Mouse (Mus musculus) right cerebral cortex, postnatal 36 days (tissue): ENCODE data around the gene Cotl1.

Source experiments
- DNase-seq, 2 experiments: peaks; one replicate each; pipeline ENCODE4 v3.0.0; 2022; ENCODE audit warnings: low spot score in 2 of 2, mixed read lengths in 1 of 2

The Cotl1 gene

GRCm38 (mm10) chr8:119817446-119817845 is 22.9 kb downstream of the Cotl1 start:
- no peak for DNase-seq

GRCm38 (mm10) chr8:119816219-119816618 is 24.1 kb downstream of the Cotl1 start:
- DNase-seq = no peak

- DNase-seq = no peak
Measured at GRCm38 (mm10) chr8:119812650-119813431, 27.5 kb downstream of the Cotl1 start.

- no peak for DNase-seq
Measured at GRCm38 (mm10) chr8:119811925-119812324, 28.4 kb downstream of the Cotl1 start.

- DNase-seq = no peak
Measured at GRCm38 (mm10) chr8:119810953-119811499, 29.3 kb downstream of the Cotl1 start.

GRCm38 (mm10) chr8:119810127-119810868 is 30.0 kb downstream of the Cotl1 start:
- no peak for DNase-seq

- no peak for DNase-seq
Measured at GRCm38 (mm10) chr8:119809620-119810019, 30.7 kb downstream of the Cotl1 start.

GRCm38 (mm10) chr8:119807687-119808086 is 32.7 kb downstream of the Cotl1 start:
- no peak for DNase-seq

- peak in 1 of 2 experiments; percentile 56 for DNase-seq
Measured at GRCm38 (mm10) chr8:119806422-119807263, 33.7 kb downstream of the Cotl1 start.

- DNase-seq = no peak
Measured at GRCm38 (mm10) chr8:119805275-119805674, 35.1 kb downstream of the Cotl1 start.

GRCm38 (mm10) chr8:119802592-119802991 is 37.8 kb downstream of the Cotl1 start:
- DNase-seq = no peak

- DNase-seq = peak; percentile 62 to 73
Measured at GRCm38 (mm10) chr8:119801168-119801567, 39.2 kb downstream of the Cotl1 start.

GRCm38 (mm10) chr8:119798965-119799264 is 41.4 kb downstream of the Cotl1 start:
- DNase-seq = no peak

GRCm38 (mm10) chr8:119798170-119798964 is 42.0 kb downstream of the Cotl1 start:
- peak; percentile 67 to 73 for DNase-seq

GRCm38 (mm10) chr8:119795651-119796050 is 44.7 kb downstream of the Cotl1 start:
- no peak for DNase-seq

GRCm38 (mm10) chr8:119794689-119795088 is 45.7 kb downstream of the Cotl1 start:
- no peak for DNase-seq

- DNase-seq = no peak
Measured at GRCm38 (mm10) chr8:119791804-119792704, 48.3 kb downstream of the Cotl1 start.

- no peak for DNase-seq
Measured at GRCm38 (mm10) chr8:119789581-119789980, 50.8 kb downstream of the Cotl1 start.

- DNase-seq = no peak
Measured at GRCm38 (mm10) chr8:119788607-119789381, 51.5 kb downstream of the Cotl1 start.
